Mouse (Mus musculus) central nervous system, embryonic 18 days (tissue): Measurements from ENCODE around the gene Gm28891. TPM values are rescaled to one million over a fixed set of nuclear protein-coding genes. Genes with fewer than 3 reads are reported as not detected.

ENCODE experiments used
- polyA plus RNA-seq: library from polyadenylated mRNA; depleted of rRNA; stranded (reverse); fragments of >200 nt; gene quantifications from 2 replicates; pipeline ENCODE4 v1.2.3, GENCODE M21; 2012; rRNA removed

Gene Gm28891
- not detected in 2 replicates for polyA plus RNA-seq

DNA sequence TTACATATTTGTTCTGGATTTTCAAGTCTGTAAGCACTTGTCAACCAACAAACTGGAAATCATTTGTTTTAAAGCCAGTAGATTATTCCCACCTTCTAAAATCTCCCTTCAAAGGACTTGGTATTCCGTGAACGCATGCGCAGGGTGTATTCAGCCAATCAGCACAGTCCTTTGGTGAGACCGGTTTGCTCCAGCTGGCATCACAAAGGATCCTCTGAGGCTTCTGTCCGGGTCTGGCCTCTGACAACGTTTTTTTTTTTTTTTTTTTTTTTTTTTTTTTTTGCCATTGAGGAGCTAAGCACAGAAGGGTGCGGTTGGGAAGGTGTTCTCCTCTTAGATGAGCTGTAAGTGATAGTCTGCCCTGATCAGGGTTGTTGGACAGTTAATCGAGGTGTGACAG, at the start of gene Gm28891:
Gene Gm28891, plus strand, starts transcription at position 301 of the 400 bp plus-strand sequence.

